Mouse (Mus musculus) urinary bladder, adult 18-20 months (tissue): ENCODE data around the gene Nr2f2.
A peak's percentile ranks its signal among the peaks of the same experiment; 100 is the strongest.

ENCODE experiments used
- DNase-seq, 2 experiments: peaks; one replicate each; pipeline ENCODE4 v3.0.0; 2022; ENCODE audit warnings: low spot score in 2 of 2, mixed read lengths in 2 of 2

The Nr2f2 gene

GRCm38 (mm10) chr7:70365941-70366807, at the start of gene Nr2f2:
Gene Nr2f2 (minus strand): TSS chr7:70366735.
- peak in 1 of 2 experiments; percentile 36 for DNase-seq

- DNase-seq, result no peak
Measured at GRCm38 (mm10) chr7:70414461-70414860, 47.9 kb upstream of the Nr2f2 start.

GRCm38 (mm10) chr7:70413646-70414045, 47.1 kb upstream of the Nr2f2 start:
- peak in 1 of 2 experiments; percentile 9 for DNase-seq

- peak in 1 of 2 experiments; percentile 31 for DNase-seq
Measured at GRCm38 (mm10) chr7:70412900-70413299, 46.4 kb upstream of the Nr2f2 start.

GRCm38 (mm10) chr7:70410350-70410749, 43.8 kb upstream of the Nr2f2 start:
- DNase-seq, result no peak

- DNase-seq, result no peak
Measured at GRCm38 (mm10) chr7:70409890-70410289, 43.4 kb upstream of the Nr2f2 start.

GRCm38 (mm10) chr7:70408814-70409213, 42.3 kb upstream of the Nr2f2 start:
- no peak for DNase-seq

- no peak for DNase-seq
Measured at GRCm38 (mm10) chr7:70407123-70407522, 40.6 kb upstream of the Nr2f2 start.

- DNase-seq, result no peak
Measured at GRCm38 (mm10) chr7:70406527-70406926, 40.0 kb upstream of the Nr2f2 start.

- no peak for DNase-seq
Measured at GRCm38 (mm10) chr7:70405466-70405865, 38.9 kb upstream of the Nr2f2 start.

- DNase-seq, result no peak
Measured at GRCm38 (mm10) chr7:70382828-70383227, 16.3 kb upstream of the Nr2f2 start.

GRCm38 (mm10) chr7:70381409-70382244, 15.1 kb upstream of the Nr2f2 start:
- DNase-seq, result no peak

- no peak for DNase-seq
Measured at GRCm38 (mm10) chr7:70380943-70381342, 14.4 kb upstream of the Nr2f2 start.

GRCm38 (mm10) chr7:70380246-70380645, 13.7 kb upstream of the Nr2f2 start:
- no peak for DNase-seq

GRCm38 (mm10) chr7:70370552-70371262, 4.2 kb upstream of the Nr2f2 start:
- no peak for DNase-seq

GRCm38 (mm10) chr7:70369731-70370551, 3.4 kb upstream of the Nr2f2 start:
- peak in 1 of 2 experiments; percentile 45 for DNase-seq

GRCm38 (mm10) chr7:70369061-70369730, 2.7 kb upstream of the Nr2f2 start:
- peak in 1 of 2 experiments; percentile 51 for DNase-seq

- no peak for DNase-seq
Measured at GRCm38 (mm10) chr7:70368751-70369060, 2.2 kb upstream of the Nr2f2 start.

GRCm38 (mm10) chr7:70368268-70368655, 1.7 kb upstream of the Nr2f2 start:
- no peak for DNase-seq

- DNase-seq, result peak in 1 of 2 experiments; percentile 16
Measured at GRCm38 (mm10) chr7:70367591-70368267, 1.2 kb upstream of the Nr2f2 start.
